Comparison of ENCODE assay signal across 8 mouse cellular contexts in genomic region chr13:62623577-62624276, GRCm38 (mm10). TPM values are rescaled to one million over a fixed set of nuclear protein-coding genes. Genes with fewer than 3 reads are reported as not detected.
A peak's percentile ranks its signal among the peaks of the same experiment; 100 is the strongest.
DNase-seq lines count a peak whose midpoint lies in the region; ATAC-seq lines count a peak whose summit lies in the region.
"Not testable (repeated sequence)": the region's sequence is repeated elsewhere in the genome, so short reads cannot be mapped to it uniquely, and the experiment has no call there.

Gene 6720489N17Rik, minus strand, starts transcription at chr13:62624182.

- WGBS in hindbrain, embryonic 14.5 days, result 2% methylated on average over 15 of the region's 15 CpGs

- H3K4me2 ChIP-seq in hindbrain, embryonic 14.5 days (replicated peaks), result peak within 1 kb of the TSS; percentile 58

- peak within 1 kb of the TSS; percentile 47 for H3K4me3 ChIP-seq in hindbrain, embryonic 14.5 days (replicated peaks; ENCODE audit: low read length)

- peak within 1 kb of the TSS; percentile 66 for H3K9ac ChIP-seq in hindbrain, embryonic 14.5 days

- H3K36me3 ChIP-seq in hindbrain, embryonic 14.5 days (replicated peaks; ENCODE audit: control insufficient read depth, insufficient read depth), result not testable (repeated sequence)

- peak within 1 kb of the TSS; percentile 47 for H3K27ac ChIP-seq in hindbrain, embryonic 14.5 days

- peak; percentile 89 for DNase-seq in ZHBTc4 (ENCODE audit: low read depth, low spot score)
- DNase-seq in cerebellum, postnatal 4 days (ENCODE audit: low spot score in 2 of 2), result peak; percentile 40 to 52
- peak; percentile 60 to 70 for DNase-seq in frontal cortex, postnatal 36 days (ENCODE audit: low spot score in 2 of 2)
- DNase-seq in hindbrain, embryonic 14.5 days (ENCODE audit: low spot score), result peak; percentile 81
- peak; percentile 66 to 67 for DNase-seq in layer of hippocampus, postnatal 36 days
- peak; percentile 89 for DNase-seq in lung, postnatal 25 days (ENCODE audit: low spot score)
- peak; percentile 69 for DNase-seq in retina, adult 2 months (ENCODE audit: low read depth, low spot score)
- peak; percentile 86 for DNase-seq in thymus, postnatal 25 days

- peak; percentile 100 for ATAC-seq in hindbrain, embryonic 14.5 days (ENCODE audit: low FRiP score)

- H3K4me1 ChIP-seq in hindbrain, embryonic 14.5 days (replicated peaks; ENCODE audit: control insufficient read depth, insufficient read depth, low read length), result not testable (repeated sequence)

- not testable (repeated sequence) for H3K27me3 ChIP-seq in hindbrain, embryonic 14.5 days (ENCODE audit: control insufficient read depth, insufficient read depth, low read length)

- H3K9me3 ChIP-seq in hindbrain, embryonic 14.5 days (ENCODE audit: control insufficient read depth, low read length), result not testable (repeated sequence)

RNA-seq across cellular contexts. Expression of gene 6720489N17Rik, which starts in this region (rescaled TPM):
- polyA plus RNA-seq in hindbrain, embryonic 14.5 days (2014; fragmentation: Nextera tagmentation; extraction: Ambion mirVana), result 7.4 and 8.1 TPM in 2 replicates
- 1 to 10 TPM; 2.8 to 4.6 TPM for total RNA-seq in layer of hippocampus, postnatal 36 days (2021)

Comparison
In these comparisons a context has a peak if more than half of its experiments do, and no peak if none do; other contexts are left out.
1. Peak in every context shown above with its lines: DNase-seq, ATAC-seq, H3K4me3 ChIP-seq and H3K27ac ChIP-seq.